8 mouse cellular contexts compared by ENCODE assay signal in genomic region chr17:23740598-23741021, GRCm38 (mm10). TPM values are rescaled to one million over a fixed set of nuclear protein-coding genes. Genes with fewer than 3 reads are reported as not detected.
DNase-seq lines count a peak whose midpoint lies in the region; ATAC-seq and TF ChIP-seq lines count a peak whose summit lies in the region.

Paqr4 (minus strand) TSS chr17:23740867.

- H3K4me1 ChIP-seq in bone marrow, adult 2 months (ENCODE audit: control insufficient read depth, insufficient read depth, low read length) = peaks cover 1% of the 10 kb centered on the region
- H3K4me1 ChIP-seq in forebrain, embryonic 15.5 days = peaks cover 46% of the 10 kb centered on the region
- H3K4me1 ChIP-seq in intestine, embryonic 15.5 days (replicated peaks) = peaks cover 43% of the 10 kb centered on the region
- peaks cover 39% of the 10 kb centered on the region for H3K4me1 ChIP-seq in lung, embryonic 16.5 days (replicated peaks; ENCODE audit: control insufficient read depth, insufficient read depth, low read length)

- peak within 1 kb of the TSS; percentile 94 for H3K4me2 ChIP-seq in forebrain, embryonic 15.5 days (replicated peaks)
- H3K4me2 ChIP-seq in intestine, embryonic 15.5 days (replicated peaks) = peak within 1 kb of the TSS; percentile 100
- peak within 1 kb of the TSS; percentile 96 for H3K4me2 ChIP-seq in lung, embryonic 16.5 days (ENCODE audit: low read depth, low read length)

- 3% methylated on average over 13 of the region's 13 CpGs for WGBS in bone marrow, adult 2 months
- 7% methylated on average over 13 of the region's 13 CpGs for WGBS in forebrain, embryonic 15.5 days
- WGBS in intestine, embryonic 15.5 days = 6% methylated on average over 13 of the region's 13 CpGs
- WGBS in lung, embryonic 16.5 days = 3% methylated on average over 13 of the region's 13 CpGs

- H3K9me3 ChIP-seq in forebrain, embryonic 15.5 days = no peaks in the 10 kb centered on the region
- H3K9me3 ChIP-seq in intestine, embryonic 15.5 days = no peaks in the 10 kb centered on the region
- H3K9me3 ChIP-seq in lung, embryonic 16.5 days (ENCODE audit: control insufficient read depth, low read length) = no peaks in the 10 kb centered on the region

- peaks cover 51% of the 10 kb centered on the region for H3K27me3 ChIP-seq in forebrain, embryonic 15.5 days
- H3K27me3 ChIP-seq in intestine, embryonic 15.5 days (replicated peaks) = peaks cover 51% of the 10 kb centered on the region
- H3K27me3 ChIP-seq in lung, embryonic 16.5 days (ENCODE audit: control insufficient read depth, insufficient read depth, low read depth, low read length) = peaks cover 50% of the 10 kb centered on the region

- H3K36me3 ChIP-seq in forebrain, embryonic 15.5 days = peaks cover 13% of the 10 kb centered on the region
- H3K36me3 ChIP-seq in intestine, embryonic 15.5 days = no peaks in the 10 kb centered on the region
- H3K36me3 ChIP-seq in lung, embryonic 16.5 days (ENCODE audit: control insufficient read depth, insufficient read depth, low read length) = peaks cover 15% of the 10 kb centered on the region

- no peak for ATAC-seq in forebrain, embryonic 15.5 days (replicated peaks)
- ATAC-seq in intestine, embryonic 15.5 days = peak; percentile 70
- ATAC-seq in lung, embryonic 16.5 days (ENCODE audit: low read depth) = peak; percentile 44

- no peak for DNase-seq in layer of hippocampus, adult 2 months (ENCODE audit: low spot score in 2 of 2)
- no peak for DNase-seq in layer of hippocampus, adult 9-10 months (ENCODE audit: low spot score)
- DNase-seq in adipocyte (ENCODE audit: low spot score) = no peak
- no peak for DNase-seq in natural killer cell, adult 2 months (ENCODE audit: low spot score in 2 of 2)

- H3K9ac ChIP-seq in forebrain, embryonic 15.5 days (replicated peaks) = peak within 1 kb of the TSS; percentile 78
- peak within 1 kb of the TSS; percentile 73 for H3K9ac ChIP-seq in intestine, embryonic 15.5 days
- H3K9ac ChIP-seq in lung, embryonic 16.5 days (ENCODE audit: low read length) = peak within 1 kb of the TSS; percentile 85

- H3K27ac ChIP-seq in layer of hippocampus, adult 2 months = peak within 1 kb of the TSS; percentile 97
- H3K27ac ChIP-seq in bone marrow, adult 2 months (ENCODE audit: control insufficient read depth, insufficient read depth, low read depth, low read length, poor library complexity) = peak within 1 kb of the TSS; percentile 20; the same call in 1 of the 2 replicates
- peak within 1 kb of the TSS; percentile 78 for H3K27ac ChIP-seq in forebrain, embryonic 15.5 days (replicated peaks)
- peak within 1 kb of the TSS; percentile 68 for H3K27ac ChIP-seq in intestine, embryonic 15.5 days
- peak within 1 kb of the TSS; percentile 88 for H3K27ac ChIP-seq in lung, embryonic 16.5 days (ENCODE audit: low read length)

- 0 out of 2 replicates have a peak, but pooled peaks have one; percentile 8 for TF ChIP-seq POLR2A in bone marrow, adult 2 months (IDR thresholded peaks at IDR 0.05; ENCODE audit: borderline replicate concordance, control insufficient read depth, low read depth, low read length)

- TF ChIP-seq CTCF in layer of hippocampus, adult 2 months (conservative IDR thresholded peaks at IDR 0.05) = no peak
- no peak for TF ChIP-seq CTCF in bone marrow, adult 2 months (IDR thresholded peaks at IDR 0.05; ENCODE audit: control insufficient read depth, insufficient read depth, low read length)

- peak within 1 kb of the TSS; percentile 81 for H3K4me3 ChIP-seq in layer of hippocampus, adult 2 months
- peak within 1 kb of the TSS; percentile 67 for H3K4me3 ChIP-seq in bone marrow, adult 2 months (replicated peaks; ENCODE audit: control insufficient read depth, low read depth, low read length)
- peak within 1 kb of the TSS; percentile 89 for H3K4me3 ChIP-seq in forebrain, embryonic 15.5 days
- H3K4me3 ChIP-seq in intestine, embryonic 15.5 days (replicated peaks) = peak within 1 kb of the TSS; percentile 71
- H3K4me3 ChIP-seq in lung, embryonic 16.5 days (ENCODE audit: low read length) = peak within 1 kb of the TSS; percentile 84

RNA-seq across cellular contexts. Expression of gene Paqr4, which starts in this region (rescaled TPM):
- 10 to 100 TPM; 46.2 to 48.3 TPM for total RNA-seq in layer of hippocampus, adult 2 months (2021)
- 6.4 and 8.1 TPM in 2 replicates for polyA plus RNA-seq in bone marrow, adult 2 months (2011; ENCODE audit: insufficient read depth, insufficient read length, low replicate concordance, missing spikeins)
- polyA plus RNA-seq in forebrain, embryonic 15.5 days (2015; fragmentation: Nextera tagmentation; extraction: Ambion mirVana) = 39.4 and 39.7 TPM in 2 replicates
- 21.8 and 22.7 TPM in 2 replicates for polyA plus RNA-seq in intestine, embryonic 15.5 days (2015; fragmentation: Nextera tagmentation; extraction: Ambion mirVana)
- 51.8 and 52.7 TPM in 2 replicates for polyA plus RNA-seq in lung, embryonic 16.5 days (2015; fragmentation: Nextera tagmentation; extraction: Ambion mirVana)

Comparison
In these comparisons a context has a peak if more than half of its experiments do, and no peak if none do; other contexts are left out.
1. H3K27ac ChIP-seq: peak in every context shown above with its lines; median percentile 97 in layer of hippocampus, adult 2 months; 88 in lung, embryonic 16.5 days; 78 in forebrain, embryonic 15.5 days; 68 in intestine, embryonic 15.5 days; 20 in bone marrow, adult 2 months.